Mouse (Mus musculus): ENCODE measurements around the gene Nans.
A peak's percentile ranks its signal among the peaks of the same experiment; 100 is the strongest.

The Nans gene

DNA sequence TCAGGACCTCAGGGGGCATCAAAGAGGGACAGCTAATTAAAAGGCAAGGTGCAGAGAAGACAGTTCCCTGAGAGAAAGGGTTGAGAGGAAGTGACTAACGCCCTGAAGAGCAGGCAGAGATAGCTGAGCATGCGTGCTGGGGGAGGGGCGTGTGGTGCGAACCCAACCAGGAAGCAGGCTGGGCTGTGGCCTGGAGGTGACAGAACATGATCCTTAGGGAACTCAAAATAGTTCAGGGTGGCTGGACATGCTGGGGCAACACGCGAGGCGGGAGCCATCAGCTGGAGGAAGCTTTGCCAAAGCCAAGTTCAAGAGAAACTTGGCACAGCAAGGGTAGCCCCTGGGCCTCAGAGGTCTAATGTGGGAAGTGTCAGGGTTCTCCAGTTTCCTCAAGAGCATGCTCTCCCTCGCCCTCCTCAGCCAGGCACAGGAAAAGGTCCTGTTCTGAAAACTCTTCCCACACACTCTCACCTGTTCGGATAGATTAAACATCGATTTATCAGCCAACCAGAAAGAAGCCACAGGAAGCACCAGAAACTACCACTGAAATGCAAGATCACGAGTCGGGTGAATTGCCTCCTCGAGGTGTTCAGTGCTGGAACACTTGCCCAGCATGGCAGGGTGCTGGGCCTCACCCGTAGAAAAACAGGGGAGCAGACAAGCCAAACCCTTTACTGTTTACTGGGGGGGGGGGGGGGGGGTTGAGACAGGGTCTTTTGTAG, 3.2 kb upstream of the Nans start:
- DNase-seq, result peak; percentile 65

DNA sequence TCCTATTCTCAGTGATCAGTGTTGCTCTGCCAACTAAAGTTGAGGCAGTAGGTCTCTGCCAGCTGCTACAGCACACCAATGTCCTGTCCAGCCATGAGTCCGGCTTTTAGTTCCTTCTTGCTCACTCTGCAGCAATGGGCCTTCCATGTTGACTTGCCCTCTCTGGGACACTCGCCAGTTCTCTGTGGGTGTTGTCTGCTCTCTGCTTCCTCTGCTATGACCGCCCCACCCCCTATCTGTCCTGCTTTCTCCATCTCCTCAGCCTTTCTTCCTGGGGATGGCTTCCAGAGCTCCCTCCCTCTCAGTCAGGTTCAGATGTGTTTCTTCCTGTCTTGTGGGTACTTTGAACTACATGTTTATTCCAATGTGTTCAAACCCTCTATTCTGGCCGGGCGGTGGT, 1.7 kb upstream of the Nans start:
- peak; percentile 57 for DNase-seq

DNA sequence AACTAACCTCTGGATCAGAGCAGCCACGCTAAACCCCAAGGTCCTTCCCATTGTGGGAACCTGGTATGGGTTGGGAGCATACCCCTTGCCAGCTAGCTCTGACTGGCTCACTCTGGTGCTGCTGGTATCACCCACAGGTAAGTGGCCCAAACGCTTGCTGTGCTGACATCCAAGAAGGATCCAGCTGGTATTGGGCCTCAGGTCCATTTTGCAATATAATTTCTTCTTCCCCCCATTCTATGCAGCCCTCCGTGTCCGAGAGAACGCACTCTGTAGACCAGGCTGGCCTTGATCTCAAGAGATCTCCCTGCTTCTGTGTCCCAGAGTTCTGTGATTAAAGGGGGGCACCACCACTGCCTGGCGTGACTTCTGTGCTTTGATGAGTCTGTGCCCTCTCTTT, 4.0 kb downstream of the Nans start:
- no peak for DNase-seq

DNA sequence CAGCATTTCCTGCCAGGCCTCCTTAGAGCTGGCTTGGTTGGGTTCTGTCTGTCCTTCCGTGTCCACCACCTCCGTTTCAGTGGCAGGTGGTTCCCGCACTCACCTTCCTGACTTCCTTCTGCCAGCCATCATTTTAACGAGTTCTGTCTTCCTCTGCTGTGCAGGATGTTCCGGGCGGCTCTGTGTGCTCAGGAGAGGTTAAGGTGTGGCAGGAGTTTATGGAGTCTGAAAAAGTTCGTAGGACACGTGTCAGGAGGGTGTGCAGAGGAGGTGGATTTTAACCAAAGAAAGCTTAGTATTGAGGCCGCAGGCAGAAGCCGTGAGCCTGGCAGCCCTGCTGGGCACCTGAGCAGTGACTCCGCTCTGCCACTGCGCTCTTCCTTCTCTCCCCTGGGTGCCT, 6.5 kb downstream of the Nans start:
- no peak for DNase-seq

DNA sequence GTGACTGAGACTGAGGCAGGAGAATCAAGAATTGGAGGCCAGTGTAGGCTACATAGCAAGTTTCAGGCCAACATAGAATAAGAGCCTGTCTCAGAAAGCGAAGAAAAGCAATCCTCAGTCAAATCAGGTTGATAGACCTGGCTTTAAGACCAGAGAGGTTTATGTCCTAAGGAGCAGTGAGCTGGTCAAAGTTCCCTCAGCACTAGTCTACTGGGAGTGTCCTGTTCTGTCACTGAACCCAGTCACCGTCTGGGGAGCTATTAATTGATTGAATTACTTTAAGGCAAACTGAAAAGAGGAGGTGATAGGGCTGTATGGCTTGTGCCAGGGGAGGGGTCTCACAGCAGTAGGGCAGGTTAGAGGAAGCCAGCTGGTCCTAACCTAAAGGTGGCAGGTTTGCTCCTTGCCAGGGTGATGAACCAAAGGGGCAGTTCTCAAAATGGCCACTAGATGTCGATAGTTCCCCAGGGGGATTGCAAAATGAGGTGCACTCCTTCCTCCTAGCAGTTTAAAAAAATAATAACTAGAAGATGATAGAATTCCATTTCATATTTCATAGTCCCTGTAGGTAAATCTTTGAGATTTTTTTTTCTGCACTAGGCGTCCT, 8.3 kb downstream of the Nans start:
- peak; percentile 76 for DNase-seq

DNA sequence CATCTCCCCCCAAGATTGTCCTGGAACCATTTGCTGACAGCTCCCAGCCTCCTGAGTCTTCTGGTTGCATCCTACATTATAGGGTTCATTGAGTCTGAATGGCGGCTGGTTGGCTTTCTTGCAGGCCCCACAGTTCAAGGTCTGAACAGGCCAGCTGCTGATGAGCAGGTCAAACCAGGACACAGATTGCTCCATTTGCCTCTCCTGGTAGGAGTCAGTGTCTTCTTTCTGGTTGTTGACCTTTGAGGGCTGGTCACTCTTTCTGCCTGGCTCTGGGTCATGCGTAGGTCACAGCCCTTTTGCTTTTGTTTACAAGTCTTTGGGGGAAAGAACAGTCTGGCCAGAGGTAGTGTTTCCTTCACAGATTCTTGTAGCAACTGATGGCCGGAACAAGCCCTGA, 9.5 kb downstream of the Nans start:
- no peak for DNase-seq

DNA sequence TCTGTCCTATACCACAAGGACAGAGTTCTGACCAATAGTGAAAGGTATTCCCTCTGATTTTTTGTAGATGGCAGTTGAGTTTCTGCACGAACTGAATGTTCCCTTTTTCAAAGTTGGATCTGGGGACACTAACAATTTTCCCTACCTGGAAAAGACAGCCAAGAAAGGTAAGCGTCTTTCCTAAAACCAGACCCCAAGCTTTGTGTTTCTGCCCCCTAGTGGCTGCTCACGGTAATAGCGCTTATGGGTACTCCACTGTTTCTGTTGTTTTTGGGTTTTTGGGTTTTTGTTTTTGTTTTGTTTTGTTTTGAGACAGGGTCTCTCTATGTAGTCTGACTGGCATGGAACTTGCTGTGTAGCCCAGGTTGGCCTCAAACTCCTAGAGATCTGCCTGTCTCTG, 9.9 kb downstream of the Nans start:
- DNase-seq, result peak; percentile 51

DNA sequence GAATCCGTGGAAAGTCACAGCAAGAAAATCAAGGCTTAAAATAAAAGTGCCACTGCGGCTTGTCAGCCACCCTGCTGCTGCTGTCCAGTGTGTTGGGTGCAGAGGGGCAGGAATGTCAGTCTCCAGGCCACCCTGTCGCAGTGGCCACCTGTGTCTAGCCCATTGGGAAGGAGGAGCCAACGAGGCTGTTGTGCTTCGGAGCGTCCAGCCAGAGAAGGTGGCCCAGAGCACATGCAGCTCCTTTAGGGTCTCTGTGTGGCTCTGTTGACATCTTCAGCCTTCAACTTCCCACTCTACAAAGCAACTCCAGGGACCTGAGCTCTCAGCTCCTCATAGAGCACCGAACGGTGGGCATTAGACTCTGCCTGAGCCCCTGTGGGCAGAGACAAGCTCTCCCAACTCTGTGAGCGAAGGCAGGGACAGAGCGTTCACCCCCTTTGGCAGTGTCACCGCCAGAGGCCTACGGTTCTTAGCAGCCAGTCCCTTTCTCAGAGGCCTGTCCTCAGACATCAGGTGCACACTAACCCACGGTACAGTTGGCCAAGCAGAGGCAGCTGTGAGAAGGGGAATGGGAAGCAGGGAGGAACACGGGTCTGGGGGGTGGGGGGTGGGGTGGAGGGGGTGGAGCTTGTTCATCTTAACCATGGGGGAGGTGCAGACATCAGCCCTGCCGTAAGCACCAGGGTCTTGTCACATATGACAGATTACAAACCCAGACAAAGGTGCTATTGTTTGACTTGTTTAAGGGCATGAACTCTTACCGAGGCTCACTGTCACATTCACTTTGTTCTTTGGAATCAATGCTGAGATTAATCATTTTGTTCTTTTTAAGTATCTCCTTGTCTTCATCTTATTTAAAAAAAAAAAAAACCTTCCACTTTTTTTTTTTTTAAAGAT, 13.8 kb downstream of the Nans start:
- DNase-seq, result no peak

DNA sequence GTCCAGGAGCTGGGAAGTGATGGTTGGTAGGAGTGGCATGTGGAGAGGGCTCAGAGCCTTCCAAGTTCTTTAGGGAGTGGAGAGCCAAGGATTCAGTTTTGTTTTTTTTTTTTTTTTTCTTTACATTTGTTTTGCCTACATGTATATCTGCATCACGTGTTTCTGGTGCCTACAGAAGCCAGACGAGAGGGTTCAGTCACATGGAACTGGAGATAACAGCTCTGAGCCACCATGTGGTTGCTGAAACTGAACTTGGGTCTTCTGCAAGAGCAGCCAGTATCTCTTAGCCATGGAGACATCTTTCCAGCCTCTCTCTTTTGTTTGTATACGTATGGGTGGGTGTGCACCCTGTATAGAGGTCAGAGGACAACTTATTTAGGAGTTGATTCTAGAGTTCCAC, 14.8 kb downstream of the Nans start:
- no peak for DNase-seq

DNA sequence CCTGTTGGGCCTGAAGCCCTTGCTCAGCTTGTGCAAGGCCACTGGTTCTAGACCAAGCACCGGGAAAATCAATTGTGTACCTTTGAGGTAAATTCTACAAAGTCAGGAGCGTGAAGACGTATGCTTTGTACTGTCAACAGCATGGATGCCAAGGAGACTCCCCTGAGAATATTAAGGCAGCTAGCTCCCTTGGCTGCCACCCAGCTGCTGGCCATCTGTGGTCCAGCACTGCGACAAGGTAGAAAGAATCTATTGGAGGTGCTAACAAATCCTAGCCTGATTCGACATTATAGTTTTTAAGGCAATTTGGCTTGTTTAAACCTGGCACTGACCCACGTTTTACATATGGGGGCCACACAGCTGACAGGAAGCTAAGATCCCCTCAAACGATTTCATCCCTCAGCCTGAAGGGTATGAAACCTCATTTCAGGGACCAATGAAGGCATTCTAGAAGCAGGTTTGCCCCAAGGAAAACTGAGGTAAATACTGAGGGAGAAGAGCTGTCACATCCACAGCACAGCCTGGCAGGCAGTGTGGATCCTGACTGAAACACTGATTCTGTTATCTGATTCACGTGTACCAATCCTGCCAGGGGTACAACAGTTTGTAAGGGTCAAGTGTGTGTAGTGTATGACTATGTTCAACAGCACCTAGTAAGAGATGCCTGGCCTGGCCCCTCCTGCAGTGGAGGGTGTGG, 16.5 kb downstream of the Nans start:
- no peak for DNase-seq

DNA sequence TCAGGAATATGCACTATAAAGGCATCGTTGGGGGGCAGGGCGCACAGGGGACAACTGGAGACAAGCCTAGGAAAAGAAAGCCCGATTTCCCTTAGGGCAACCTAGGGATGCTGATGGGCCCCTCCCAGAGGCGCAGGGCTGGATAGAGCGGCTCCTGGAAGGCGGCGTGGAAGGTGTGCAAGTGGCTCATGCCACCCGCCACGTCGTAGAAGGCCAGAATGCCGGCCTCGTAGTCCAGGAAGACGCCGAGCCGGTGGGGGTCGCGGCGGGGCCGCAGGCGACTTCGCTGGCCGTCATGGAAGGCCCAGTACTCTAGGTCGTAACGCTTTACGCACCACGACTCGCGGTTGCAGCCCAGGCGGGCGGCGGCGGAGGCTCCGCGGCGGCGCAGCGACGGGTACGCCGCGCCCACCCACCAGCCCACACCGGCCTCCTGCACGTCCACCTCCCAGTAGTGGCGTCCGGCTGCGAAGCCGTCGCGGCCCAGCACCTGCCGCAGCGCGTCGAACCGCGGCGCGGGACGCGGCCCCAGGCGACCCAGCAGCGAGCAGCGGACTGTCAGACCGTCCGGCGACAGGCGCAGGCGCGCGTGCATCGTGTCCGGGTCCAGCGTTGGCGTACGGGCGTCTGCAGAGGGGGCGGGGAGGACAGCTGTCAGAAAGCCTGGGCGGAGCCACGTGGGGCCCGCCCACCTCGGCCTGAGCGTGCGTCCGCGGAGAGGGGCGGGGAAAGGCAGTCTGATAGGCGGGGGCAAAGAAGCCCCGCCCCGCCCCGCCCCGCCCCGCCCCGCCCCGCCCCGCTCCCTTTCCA, 18.0 kb downstream of the Nans start:
- DNase-seq, result peak; percentile 97

DNA sequence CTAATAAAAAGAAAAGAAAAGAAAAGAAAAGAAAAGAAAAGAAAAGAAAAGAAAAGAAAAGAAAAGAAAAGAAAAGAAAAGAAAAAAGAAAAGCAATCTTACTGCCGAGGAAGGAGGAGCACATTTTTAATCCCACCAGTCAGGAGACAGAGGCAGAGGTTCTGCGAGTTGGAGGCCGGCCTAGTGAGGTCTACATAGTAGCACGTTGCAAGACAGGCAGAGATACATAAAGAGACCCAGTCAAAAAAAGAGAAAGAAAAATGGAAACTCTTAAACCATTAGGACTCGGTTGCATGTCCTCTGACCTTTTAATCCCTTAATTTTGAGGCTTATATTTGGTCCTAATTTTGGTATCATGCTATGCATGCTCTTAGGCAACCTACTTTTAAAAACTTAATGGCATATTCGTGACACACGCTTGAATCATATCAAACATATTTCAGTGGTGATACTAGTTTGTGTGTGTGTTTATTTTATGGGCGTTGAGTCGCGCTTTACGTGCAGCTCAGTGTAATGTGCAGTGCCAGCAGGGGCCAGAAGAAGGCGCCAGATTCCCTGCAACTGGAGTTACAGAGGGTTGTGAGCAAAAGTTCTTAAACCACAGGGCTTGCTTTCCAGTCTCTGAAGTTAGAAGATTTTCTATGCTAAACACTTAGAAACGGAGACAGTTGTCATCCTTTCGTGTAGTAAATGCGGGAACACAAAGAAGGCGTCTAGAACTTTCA, 18.9 kb downstream of the Nans start:
- DNase-seq, result peak; percentile 81

DNA sequence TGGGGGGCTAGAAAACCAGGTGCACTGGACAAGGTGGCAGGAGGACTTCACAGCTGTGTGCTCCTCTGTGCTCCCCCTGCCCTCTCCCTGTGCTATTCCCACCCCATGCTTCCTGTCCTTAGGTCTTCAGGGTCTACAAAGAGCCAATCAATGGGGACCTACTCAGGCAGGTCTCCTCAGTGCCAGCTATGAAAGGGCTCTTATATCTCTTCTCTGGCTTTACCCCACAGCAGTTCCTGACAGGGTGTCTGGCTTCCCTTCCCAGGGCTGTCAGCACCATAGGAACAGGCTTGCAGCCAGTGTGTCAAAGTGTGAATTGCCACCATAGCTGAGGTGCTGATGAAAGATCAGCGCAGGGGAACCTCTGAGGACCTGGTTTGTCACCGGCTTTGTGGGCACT, 31.4 kb downstream of the Nans start:
- DNase-seq, result no peak

DNA sequence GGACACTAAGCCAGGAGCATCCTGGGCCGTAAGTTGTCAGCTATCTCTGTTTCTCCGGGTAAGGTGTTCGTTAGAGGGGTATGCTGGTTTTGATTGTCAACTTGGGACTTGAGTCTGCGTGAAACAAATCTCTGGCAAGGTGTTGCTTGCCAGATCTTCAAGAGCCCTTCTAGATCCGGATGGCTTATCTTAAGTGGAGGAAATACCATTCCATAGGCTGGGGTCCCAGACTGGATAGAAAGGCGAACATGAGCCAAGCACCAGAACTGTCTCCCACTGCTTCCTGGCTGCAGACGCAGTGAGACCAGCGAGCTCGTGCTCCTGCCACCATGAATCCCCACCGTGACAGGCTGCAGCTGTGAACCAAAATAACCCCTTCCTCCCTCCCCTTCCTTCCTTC, 32.4 kb downstream of the Nans start:
- DNase-seq, result no peak

DNA sequence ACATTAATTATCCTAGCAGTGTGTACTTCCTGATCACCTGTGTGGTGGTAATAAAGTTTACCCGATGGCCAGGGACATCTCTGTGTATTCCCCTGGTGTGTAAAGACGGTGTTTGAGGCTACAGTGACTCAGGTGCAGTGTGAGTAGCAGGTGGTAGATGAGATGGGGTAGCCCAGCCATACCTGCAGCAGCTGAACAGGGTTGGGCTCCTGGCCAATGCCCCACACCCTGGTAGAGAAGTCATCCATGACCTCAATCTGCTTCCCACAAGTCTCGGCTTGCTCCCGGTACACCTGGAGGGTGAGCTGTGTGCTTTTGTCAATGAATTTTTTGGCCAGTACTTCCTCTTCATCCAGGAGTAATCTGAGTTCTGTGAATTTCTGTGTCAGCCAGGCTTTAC, 34.3 kb downstream of the Nans start:
- DNase-seq, result no peak

DNA sequence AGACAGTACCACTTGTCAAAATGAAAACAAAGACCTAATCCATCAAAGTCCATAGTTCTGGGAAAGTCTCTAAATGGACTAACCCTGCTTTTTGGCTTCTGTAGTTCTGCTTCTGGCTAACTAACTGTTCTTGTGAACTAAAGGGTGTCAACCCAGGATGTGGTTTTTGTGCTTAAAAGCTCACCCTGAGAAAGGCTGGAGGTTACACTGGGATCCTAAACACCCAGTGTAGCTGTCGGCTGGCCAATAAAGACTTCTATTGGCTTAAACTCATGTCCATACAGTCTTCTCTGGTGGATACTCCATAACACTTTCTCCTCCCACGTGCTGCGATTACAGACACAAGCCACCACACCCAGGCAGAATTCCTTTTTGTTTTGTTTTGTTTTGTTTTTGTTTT, 37.2 kb downstream of the Nans start:
- no peak for DNase-seq

DNA sequence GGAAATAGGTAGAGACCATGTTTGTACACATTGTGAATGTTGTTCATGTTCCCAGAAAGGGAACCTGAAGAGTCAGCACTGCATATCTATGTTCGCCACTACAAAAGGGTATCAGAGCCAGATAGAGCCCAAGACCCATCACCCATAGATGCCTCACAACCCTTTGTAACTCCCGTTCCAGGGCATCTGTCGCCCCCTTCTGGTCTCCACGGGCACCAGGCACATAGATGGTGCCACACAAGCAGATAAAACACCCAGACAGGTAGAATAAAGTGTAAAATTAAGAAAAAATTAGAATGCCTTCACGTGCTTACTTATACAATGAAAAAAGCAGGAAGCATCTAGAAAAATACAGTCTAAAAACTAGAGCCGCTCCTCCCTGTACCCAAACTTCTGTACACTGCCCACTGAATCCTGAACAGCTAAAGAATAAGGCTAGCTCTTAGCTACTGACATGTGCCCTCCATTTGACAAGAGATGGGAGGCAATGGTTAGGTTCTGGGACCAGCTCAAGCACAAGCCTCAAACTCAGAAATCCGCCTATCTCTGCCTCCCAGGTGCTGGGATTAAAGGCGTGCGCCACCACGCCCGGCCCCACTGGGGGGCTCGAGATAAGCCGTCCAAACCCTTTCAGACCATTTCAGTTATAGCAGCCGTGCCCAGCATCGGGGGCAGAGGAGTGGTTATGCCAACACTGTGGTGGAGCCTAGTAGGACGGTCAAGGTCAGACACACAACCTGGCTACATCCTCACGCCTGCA, 37.9 kb downstream of the Nans start:
- DNase-seq, result no peak

DNA sequence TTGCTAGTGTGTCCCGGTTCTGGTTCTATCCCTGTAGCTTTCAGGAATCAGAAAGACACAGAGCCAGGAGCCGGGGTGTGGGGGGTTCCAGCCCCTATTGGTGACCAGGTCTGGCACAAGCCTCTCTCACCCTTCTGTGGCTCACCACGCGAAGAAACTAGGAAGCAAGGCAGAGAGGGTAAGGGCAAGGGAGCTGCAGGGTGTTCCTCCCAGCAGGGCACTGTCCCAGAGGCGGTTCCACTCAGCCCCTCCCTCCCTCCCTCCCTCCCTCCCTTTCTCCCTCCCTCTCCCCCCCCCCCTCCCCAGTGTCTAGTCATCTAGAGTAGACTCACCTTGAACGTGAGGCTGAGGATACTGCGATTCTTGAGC, 38.5 kb downstream of the Nans start:
- no peak for DNase-seq

DNA sequence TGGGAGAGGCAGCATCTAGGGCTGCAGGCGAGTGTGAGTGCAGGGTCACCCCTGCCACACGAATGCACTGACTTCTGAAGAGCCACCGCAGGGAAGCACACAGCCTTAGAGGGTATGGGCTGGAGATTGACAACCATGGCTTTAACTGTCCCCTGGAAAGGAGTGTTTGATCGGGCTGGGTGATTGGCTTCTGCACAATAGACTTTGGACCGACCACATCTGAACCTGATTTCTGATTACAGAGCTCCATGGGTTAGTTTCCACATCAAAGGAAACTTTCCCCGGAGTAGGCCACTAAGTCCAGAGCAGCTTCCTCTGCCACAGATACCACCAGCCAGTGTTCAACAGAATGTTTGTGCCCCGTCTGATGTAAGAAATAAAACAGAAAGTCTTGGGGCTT, 40.7 kb downstream of the Nans start:
- no peak for DNase-seq

DNA sequence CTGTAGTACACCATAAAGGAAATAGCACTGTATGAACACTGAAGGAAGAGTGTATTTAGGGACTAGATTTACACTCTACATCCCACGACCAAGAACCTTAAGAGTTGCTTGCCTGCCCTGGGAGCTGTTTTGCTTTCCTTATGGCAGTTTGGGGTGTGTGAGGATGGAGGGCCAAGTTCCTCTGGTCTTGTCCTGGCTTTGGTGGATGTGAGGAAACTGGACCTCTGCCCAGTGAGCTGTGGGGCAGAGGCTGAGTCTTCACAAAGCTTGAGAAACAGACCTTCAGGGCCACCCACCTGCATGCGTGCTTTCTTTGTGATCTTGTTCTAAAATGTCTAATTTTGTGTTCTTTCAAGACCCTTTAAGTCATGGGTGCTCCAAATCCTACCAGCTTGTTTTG, 43.5 kb downstream of the Nans start:
- DNase-seq, result no peak

DNA sequence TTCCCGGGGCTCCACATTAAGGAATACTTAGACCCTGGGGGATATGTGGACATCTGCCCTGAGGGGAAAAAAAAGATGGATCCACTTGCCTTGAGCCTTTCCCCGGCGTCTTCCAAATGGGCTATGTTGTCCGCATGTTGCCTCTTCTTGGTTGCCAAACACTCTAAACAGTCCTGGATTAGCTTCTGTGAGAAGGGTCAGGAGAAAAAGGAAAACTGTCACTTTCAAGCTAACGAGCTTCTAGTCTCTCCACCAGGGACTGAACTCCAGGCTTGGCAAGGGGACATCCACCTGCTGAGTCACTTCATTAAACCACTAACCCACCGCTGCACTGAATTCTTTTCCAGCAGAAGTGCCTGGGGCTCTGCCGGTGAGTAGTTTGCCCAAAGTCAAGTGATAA, 43.9 kb downstream of the Nans start:
- no peak for DNase-seq
